Mouse (Mus musculus): ENCODE results near the gene Rragc. TPM values are rescaled to one million over a fixed set of nuclear protein-coding genes. Genes with fewer than 3 reads are reported as not detected.

Rragc gene
- total and polyA plus RNA-seq, 2 experiments from 2014 or later = 34.2 to 43.0 TPM

DNA sequence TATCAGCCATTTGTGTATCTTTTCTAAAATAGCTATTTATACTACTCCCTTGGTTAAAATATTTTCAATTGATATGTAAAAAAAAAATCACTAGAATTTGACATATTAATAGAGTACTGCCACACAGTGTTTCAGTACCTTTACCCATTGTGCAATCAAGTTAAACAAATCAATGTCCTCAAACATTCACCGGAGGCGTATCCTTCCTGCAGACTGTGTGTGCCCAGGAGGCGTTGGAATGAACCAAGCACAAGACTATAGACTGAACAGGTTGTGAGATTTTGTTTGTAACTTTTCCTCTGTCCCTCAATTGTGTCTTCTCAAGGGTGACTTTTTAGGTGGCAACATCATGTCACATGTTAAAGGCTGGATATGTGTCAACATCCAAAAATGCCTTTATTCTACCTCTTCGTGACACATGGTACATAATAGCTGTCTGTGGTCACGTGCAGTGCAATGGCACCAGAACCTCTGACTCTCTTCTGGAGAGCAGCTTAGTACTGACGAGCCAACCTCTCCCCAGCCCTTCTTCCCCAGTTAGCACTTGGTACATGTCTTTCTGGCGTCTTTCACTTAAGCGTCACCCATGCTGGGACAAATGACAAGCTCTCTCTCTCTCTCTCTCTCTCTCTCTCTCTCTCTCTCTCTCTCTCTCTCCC is 51.5 kb downstream of the Rragc start:
- Histone ChIP-seq H3K9me3 (replicated peaks; ENCODE audit: control insufficient read depth, low read length) (peaks cover 4% of the 10 kb centered on the region; the same call in 1 of the 2 replicates), H3K36me3 (replicated peaks; ENCODE audit: control insufficient read depth, insufficient read depth, low read length) (no peaks in the 10 kb centered on the region), H3K4me3 (ENCODE audit: low read depth, low read length) (no peak overlapping the region), H3K4me1 (ENCODE audit: control insufficient read depth, insufficient read depth) (no peaks in the 10 kb centered on the region), H3K27me3 (ENCODE audit: control insufficient read depth, insufficient read depth, low read length) (peaks cover 14% of the 10 kb centered on the region), H3K4me2 (ENCODE audit: low read depth, low read length) (no peak overlapping the region), H3K27ac (ENCODE audit: low read depth) (no peak overlapping the region), H3K9ac (replicated peaks; ENCODE audit: low read depth, low read length) (no peak overlapping the region)
- ATAC-seq (ENCODE audit: insufficient read depth, low read depth) = no peak
- WGBS = 73% methylated on average over 8 of the region's 8 CpGs
- TF ChIP-seq EP300 (IDR thresholded peaks at IDR 0.05; ENCODE audit: low read depth) = no peak
- DNase-seq (ENCODE audit: low spot score) = no peak

DNA sequence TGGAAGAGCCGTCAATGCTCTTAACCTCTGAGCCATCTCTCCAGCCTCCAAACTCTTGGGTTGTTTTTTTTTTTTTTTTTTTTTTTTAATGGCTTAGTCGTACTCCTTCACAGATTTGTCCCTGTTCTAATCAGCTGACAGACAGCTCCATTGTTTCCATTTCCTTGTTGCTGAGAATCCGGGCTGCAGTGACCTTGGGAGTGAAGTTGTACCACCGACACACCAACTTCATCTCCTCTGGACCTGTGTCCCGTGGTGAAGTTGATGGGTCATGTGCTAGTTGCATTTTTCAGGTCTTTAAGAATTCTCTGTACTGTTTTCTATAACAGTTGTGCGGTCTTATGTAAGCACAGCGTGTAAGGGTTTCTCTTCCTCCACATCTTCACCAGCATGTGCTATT is 52.2 kb downstream of the Rragc start:
- TF ChIP-seq EP300 (IDR thresholded peaks at IDR 0.05; ENCODE audit: low read depth) = no peak
- TF ChIP-seq CTCF (IDR thresholded peaks at IDR 0.05; ENCODE audit: low read depth) = no peak

DNA sequence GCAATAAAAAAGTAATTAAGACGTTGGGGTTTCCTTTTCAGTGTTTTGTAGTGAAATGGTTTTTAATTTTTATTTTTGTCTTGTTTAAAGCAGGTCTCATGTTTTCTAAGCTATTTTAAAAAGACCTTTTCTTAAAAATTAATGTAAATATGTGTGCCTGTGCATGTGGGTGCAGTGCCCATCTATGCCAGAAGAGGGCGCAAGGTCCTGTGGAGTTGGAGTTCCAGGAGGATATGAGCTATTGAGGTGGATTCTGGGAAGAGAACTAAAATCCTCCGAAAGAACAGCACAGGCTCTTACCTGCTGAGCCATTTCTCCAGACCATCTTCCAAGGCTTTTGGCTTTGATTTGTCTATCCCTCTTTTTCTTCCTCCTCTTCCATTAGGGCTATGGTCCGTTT is 53.8 kb downstream of the Rragc start:
- H3K36me3 ChIP-seq (replicated peaks; ENCODE audit: control insufficient read depth, insufficient read depth, low read length) = no peaks in the 10 kb centered on the region
- peaks cover 14% of the 10 kb centered on the region for H3K27me3 ChIP-seq (ENCODE audit: control insufficient read depth, insufficient read depth, low read length)
- WGBS = 74% methylated on average over 4 of the region's 4 CpGs
- ATAC-seq (ENCODE audit: insufficient read depth, low read depth) (no peak), DNase-seq (ENCODE audit: low spot score) (no peak)
- peaks cover 4% of the 10 kb centered on the region; the same call in 1 of the 2 replicates for H3K9me3 ChIP-seq (replicated peaks; ENCODE audit: control insufficient read depth, low read length)
- H3K27ac ChIP-seq (ENCODE audit: low read depth) = no peak overlapping the region
- H3K9ac ChIP-seq (replicated peaks; ENCODE audit: low read depth, low read length) = no peak overlapping the region
- no peak overlapping the region for H3K4me2 ChIP-seq (ENCODE audit: low read depth, low read length)
- peak; percentile 33 for TF ChIP-seq CTCF (IDR thresholded peaks at IDR 0.05; ENCODE audit: low read depth)
- no peak for TF ChIP-seq EP300 (IDR thresholded peaks at IDR 0.05; ENCODE audit: low read depth)
- H3K4me3 ChIP-seq (ENCODE audit: low read depth, low read length) = no peak overlapping the region
- no peaks in the 10 kb centered on the region for H3K4me1 ChIP-seq (ENCODE audit: control insufficient read depth, insufficient read depth)

More for the DNA sequence above, 52.2 kb downstream of the Rragc start:
- no peak overlapping the region for H3K27ac ChIP-seq (ENCODE audit: low read depth)
- ATAC-seq (ENCODE audit: insufficient read depth, low read depth) (no peak), DNase-seq (ENCODE audit: low spot score) (no peak)
- 49% methylated on average over 7 of the region's 7 CpGs for WGBS
- H3K9ac ChIP-seq (replicated peaks; ENCODE audit: low read depth, low read length) = no peak overlapping the region
- H3K4me1 ChIP-seq (ENCODE audit: control insufficient read depth, insufficient read depth) = no peaks in the 10 kb centered on the region
- H3K4me2 ChIP-seq (ENCODE audit: low read depth, low read length) = no peak overlapping the region
- peaks cover 14% of the 10 kb centered on the region for H3K27me3 ChIP-seq (ENCODE audit: control insufficient read depth, insufficient read depth, low read length)
- no peaks in the 10 kb centered on the region for H3K36me3 ChIP-seq (replicated peaks; ENCODE audit: control insufficient read depth, insufficient read depth, low read length)
- H3K4me3 ChIP-seq (ENCODE audit: low read depth, low read length) = no peak overlapping the region
- H3K9me3 ChIP-seq (replicated peaks; ENCODE audit: control insufficient read depth, low read length) = peaks cover 4% of the 10 kb centered on the region; the same call in 1 of the 2 replicates

DNA sequence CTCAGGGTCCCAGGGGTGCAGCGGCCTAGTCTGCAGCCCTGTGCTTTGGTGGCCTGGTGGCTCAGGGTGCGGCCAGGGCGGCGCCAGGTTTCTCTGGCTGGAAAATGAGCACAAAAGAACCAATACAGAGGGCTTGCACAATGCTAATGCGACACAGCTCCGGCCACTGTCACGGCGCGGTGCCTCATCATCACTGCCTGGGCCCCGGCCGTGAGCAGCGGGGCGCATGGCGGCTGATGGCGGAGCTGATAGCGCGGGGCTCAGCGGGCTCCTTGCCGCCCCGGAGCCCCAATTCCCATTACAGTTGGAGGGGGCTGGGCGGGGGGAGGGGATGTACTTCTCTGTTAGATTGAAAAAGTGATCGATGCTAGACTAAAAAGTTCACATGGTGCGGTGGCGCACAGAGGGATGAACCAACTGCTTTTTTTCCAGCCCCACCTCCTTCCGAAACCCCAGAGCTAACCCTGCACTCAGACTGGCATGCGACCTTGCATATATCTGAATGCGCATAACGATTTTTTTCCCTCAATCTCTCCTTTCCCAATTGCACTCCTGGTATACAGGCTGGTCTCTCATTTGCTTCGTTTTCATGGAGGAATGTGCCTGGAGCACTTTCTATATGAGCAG is 55.3 kb downstream of the Rragc start:
- no peak overlapping the region for H3K9ac ChIP-seq (replicated peaks; ENCODE audit: low read depth, low read length)
- peak overlapping the region; percentile 43 for H3K4me2 ChIP-seq (ENCODE audit: low read depth, low read length)
- 15% methylated on average over 29 of the region's 29 CpGs for WGBS
- peak overlapping the region; percentile 20 for H3K4me3 ChIP-seq (ENCODE audit: low read depth, low read length)
- H3K9me3 ChIP-seq (replicated peaks; ENCODE audit: control insufficient read depth, low read length) = peaks cover 4% of the 10 kb centered on the region; the same call in 1 of the 2 replicates
- no peak overlapping the region for H3K27ac ChIP-seq (ENCODE audit: low read depth)
- no peaks in the 10 kb centered on the region for H3K36me3 ChIP-seq (replicated peaks; ENCODE audit: control insufficient read depth, insufficient read depth, low read length)
- peaks cover 14% of the 10 kb centered on the region for H3K27me3 ChIP-seq (ENCODE audit: control insufficient read depth, insufficient read depth, low read length)
- DNase-seq (ENCODE audit: low spot score) (no peak), ATAC-seq (ENCODE audit: insufficient read depth, low read depth) (no peak)
- TF ChIP-seq EP300 (IDR thresholded peaks at IDR 0.05; ENCODE audit: low read depth) (no peak), CTCF (IDR thresholded peaks at IDR 0.05; ENCODE audit: low read depth) (no peak)
- H3K4me1 ChIP-seq (ENCODE audit: control insufficient read depth, insufficient read depth) = no peaks in the 10 kb centered on the region

DNA sequence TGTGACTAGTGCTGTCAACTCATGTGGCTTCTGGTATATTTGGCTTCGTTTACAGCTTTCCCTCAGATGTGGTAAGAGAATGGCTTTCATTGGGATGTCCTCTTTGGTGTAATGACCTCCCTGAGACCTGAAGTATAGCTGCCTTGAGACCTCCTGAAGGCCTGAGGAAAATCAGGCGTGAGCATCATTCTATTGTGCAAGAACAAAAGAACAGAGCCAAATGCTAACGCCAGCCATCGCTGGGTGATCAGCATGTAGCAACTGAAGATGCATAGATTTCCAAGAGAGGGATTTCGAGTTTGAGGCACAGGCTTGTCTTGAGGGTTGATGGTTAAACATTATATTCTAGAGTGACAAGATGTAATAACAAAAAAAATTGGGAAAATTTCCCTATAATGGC is 64.9 kb downstream of the Rragc start:
- DNase-seq (ENCODE audit: low spot score) (no peak), ATAC-seq (ENCODE audit: insufficient read depth, low read depth) (no peak)
- Histone ChIP-seq H3K4me3 (ENCODE audit: low read depth, low read length) (no peak overlapping the region), H3K4me2 (ENCODE audit: low read depth, low read length) (no peak overlapping the region), H3K9me3 (replicated peaks; ENCODE audit: control insufficient read depth, low read length) (no peaks in the 10 kb centered on the region), H3K4me1 (ENCODE audit: control insufficient read depth, insufficient read depth) (no peaks in the 10 kb centered on the region), H3K27ac (ENCODE audit: low read depth) (no peak overlapping the region), H3K36me3 (replicated peaks; ENCODE audit: control insufficient read depth, insufficient read depth, low read length) (no peaks in the 10 kb centered on the region), H3K9ac (replicated peaks; ENCODE audit: low read depth, low read length) (no peak overlapping the region), H3K27me3 (ENCODE audit: control insufficient read depth, insufficient read depth, low read length) (no peaks in the 10 kb centered on the region)
- WGBS = 70% methylated on average over 5 of the region's 5 CpGs
- TF ChIP-seq EP300 (IDR thresholded peaks at IDR 0.05; ENCODE audit: low read depth) = no peak
- TF ChIP-seq CTCF (IDR thresholded peaks at IDR 0.05; ENCODE audit: low read depth) = no peak

Other genes starting within 250 kb of the Rragc start
- 236 and 250 TPM in 2 replicates for gene Macf1, start 233.1 kb upstream of the Rragc start, total RNA-seq (2014; rRNA removed; ENCODE audit: low replicate concordance)
- gene Macf1, start 233.1 kb upstream of the Rragc start, polyA plus RNA-seq (2015; fragmentation: Nextera tagmentation; extraction: Ambion mirVana) = 40.2 and 41.4 TPM in 2 replicates
- gene Ndufs5, start 199.2 kb upstream of the Rragc start, total RNA-seq (2014; rRNA removed; ENCODE audit: low replicate concordance) = 144 and 214 TPM in 2 replicates
- gene Ndufs5, start 199.2 kb upstream of the Rragc start, polyA plus RNA-seq (2015; fragmentation: Nextera tagmentation; extraction: Ambion mirVana) = 953 and 982 TPM in 2 replicates
- gene Akirin1, start 167.1 kb upstream of the Rragc start, total RNA-seq (2014; rRNA removed; ENCODE audit: low replicate concordance) = 33.5 and 65.5 TPM in 2 replicates
- gene Akirin1, start 167.1 kb upstream of the Rragc start, polyA plus RNA-seq (2015; fragmentation: Nextera tagmentation; extraction: Ambion mirVana) = 43.4 and 54.2 TPM in 2 replicates
- gene Rhbdl2, start 129.6 kb upstream of the Rragc start, total RNA-seq (2014; rRNA removed; ENCODE audit: low replicate concordance) = 0.95 TPM in 1 of 2 replicates, not detected in the other
- gene Rhbdl2, start 129.6 kb upstream of the Rragc start, polyA plus RNA-seq (2015; fragmentation: Nextera tagmentation; extraction: Ambion mirVana) = 0.81 and 1.1 TPM in 2 replicates
- gene 4933427I04Rik, start 57.8 kb upstream of the Rragc start, total RNA-seq (2014; rRNA removed; ENCODE audit: low replicate concordance) = not detected in 2 replicates
- gene 4933427I04Rik, start 57.8 kb upstream of the Rragc start, polyA plus RNA-seq (2015; fragmentation: Nextera tagmentation; extraction: Ambion mirVana) = not detected in 2 replicates
- 14.3 and 15.7 TPM in 2 replicates for gene Mycbp, start 12.6 kb upstream of the Rragc start, total RNA-seq (2014; rRNA removed; ENCODE audit: low replicate concordance)
- gene Mycbp, start 12.6 kb upstream of the Rragc start, polyA plus RNA-seq (2015; fragmentation: Nextera tagmentation; extraction: Ambion mirVana) = 61.5 and 68.9 TPM in 2 replicates
- not detected in 2 replicates for gene 4930535I16Rik, start 576 bp downstream of the Rragc start, total RNA-seq (2014; rRNA removed; ENCODE audit: low replicate concordance)
- 0.25 TPM in 1 of 2 replicates, not detected in the other for gene 4930535I16Rik, start 576 bp downstream of the Rragc start, polyA plus RNA-seq (2015; fragmentation: Nextera tagmentation; extraction: Ambion mirVana)

Data from heart, postnatal 0 days (tissue).